Mouse (Mus musculus): Measurements from ENCODE around the gene Tmem178b. TPM values are rescaled to one million over a fixed set of nuclear protein-coding genes. Genes with fewer than 3 reads are reported as not detected.

The Tmem178b gene
- polyA plus RNA-seq, 1 experiment, result 0.11 TPM

DNA sequence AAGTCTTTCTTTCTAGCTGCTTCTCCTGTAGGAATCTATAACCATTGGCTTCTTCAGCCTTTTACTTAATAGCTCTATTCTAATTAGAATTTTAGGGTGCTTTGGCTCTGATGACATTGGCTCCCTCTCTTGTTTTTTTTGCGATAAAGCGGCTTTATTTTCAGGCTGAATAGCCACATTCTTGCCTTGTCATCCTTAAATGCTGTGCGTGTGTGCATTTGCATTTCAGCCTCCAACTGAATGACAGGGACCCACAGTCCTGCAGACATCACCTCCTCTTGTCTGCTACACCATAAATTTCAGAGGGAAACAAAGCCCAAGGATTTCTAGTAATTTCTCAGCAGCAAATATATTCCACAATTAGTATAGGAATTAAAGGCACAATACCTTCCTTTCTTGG is 23.4 kb downstream of the Tmem178b start:
- Histone ChIP-seq H3K27ac (ENCODE audit: insufficient read depth, low read length) (no peak overlapping the region), H3K4me1 (ENCODE audit: control insufficient read depth, insufficient read depth, insufficient read length) (no peaks in the 10 kb centered on the region), H3K4me3 (ENCODE audit: extremely low read depth, insufficient read depth, insufficient read length) (no peak overlapping the region), H3K27me3 (ENCODE audit: control insufficient read depth, insufficient read depth, low read length) (no peaks in the 10 kb centered on the region), H3K36me3 (ENCODE audit: control insufficient read depth, insufficient read depth, low read length) (no peaks in the 10 kb centered on the region)
- WGBS, result 91% methylated on average over 3 of the region's 3 CpGs
- DNase-seq (ENCODE audit: low read depth in 1 of 2, low spot score in 2 of 2), result no peak
- TF ChIP-seq POLR2A (IDR thresholded peaks at IDR 0.05; ENCODE audit: low read depth, low read length) (no peak), CTCF (IDR thresholded peaks at IDR 0.05; ENCODE audit: extremely low read depth, insufficient read depth, insufficient read length, insufficient replicate concordance) (no peak)

DNA sequence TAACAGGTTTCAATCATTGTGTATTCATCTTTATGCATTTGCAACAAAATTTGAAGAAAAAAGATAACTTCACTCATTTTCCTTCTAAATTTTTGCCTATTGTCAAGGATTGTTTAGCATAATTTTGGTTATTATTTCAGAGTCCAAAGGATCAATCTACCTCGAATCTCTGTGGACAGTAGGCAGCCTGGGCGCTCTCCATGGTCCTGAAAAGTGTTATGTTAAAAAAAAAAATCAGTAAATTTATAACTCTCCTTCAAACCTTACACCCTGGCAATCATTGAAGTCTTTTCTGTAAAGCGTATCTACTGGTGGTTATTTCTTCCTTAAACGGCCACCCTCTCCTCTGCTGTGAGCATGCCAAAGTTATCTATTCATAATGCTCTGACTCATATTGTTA is 26.2 kb downstream of the Tmem178b start:
- TF ChIP-seq POLR2A (IDR thresholded peaks at IDR 0.05; ENCODE audit: low read depth, low read length), result no peak
- WGBS, result 42% methylated on average over 4 of the region's 4 CpGs
- Histone ChIP-seq H3K4me3 (ENCODE audit: extremely low read depth, insufficient read depth, insufficient read length) (no peak overlapping the region), H3K4me1 (ENCODE audit: control insufficient read depth, insufficient read depth, insufficient read length) (no peaks in the 10 kb centered on the region), H3K27me3 (ENCODE audit: control insufficient read depth, insufficient read depth, low read length) (no peaks in the 10 kb centered on the region), H3K27ac (ENCODE audit: insufficient read depth, low read length) (no peak overlapping the region), H3K36me3 (ENCODE audit: control insufficient read depth, insufficient read depth, low read length) (no peaks in the 10 kb centered on the region)
- DNase-seq (ENCODE audit: low read depth in 1 of 2, low spot score in 2 of 2), result no peak

DNA sequence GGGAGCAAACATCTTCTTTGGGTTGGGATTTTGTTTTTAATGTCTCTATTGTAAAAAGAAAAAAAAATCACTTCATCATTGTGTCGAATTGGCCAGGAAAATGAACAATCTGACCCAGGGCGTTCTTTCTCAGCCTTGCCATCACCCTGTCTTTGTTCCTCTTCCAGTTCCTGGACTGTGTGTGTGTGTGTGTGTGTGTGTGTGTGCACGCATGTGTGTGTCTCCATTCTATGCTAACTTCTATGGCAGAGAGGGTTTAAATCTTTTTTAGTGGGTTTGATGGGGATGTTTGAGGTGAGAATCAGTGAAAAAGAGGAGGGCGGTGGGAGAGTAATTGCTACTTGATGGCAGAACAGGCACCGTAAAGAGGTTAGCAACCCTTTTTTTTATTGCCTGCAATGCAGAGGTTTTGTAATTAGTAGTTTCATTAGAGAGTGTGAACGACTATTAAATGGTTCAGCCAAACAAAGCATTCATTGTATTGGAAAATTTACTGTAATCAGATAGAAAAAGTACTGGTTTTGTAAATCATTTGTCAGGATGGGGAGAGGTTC is 30.2 kb downstream of the Tmem178b start:
- Histone ChIP-seq H3K27ac (ENCODE audit: insufficient read depth, low read length) (no peak overlapping the region), H3K36me3 (ENCODE audit: control insufficient read depth, insufficient read depth, low read length) (no peaks in the 10 kb centered on the region), H3K27me3 (ENCODE audit: control insufficient read depth, insufficient read depth, low read length) (no peaks in the 10 kb centered on the region), H3K4me1 (ENCODE audit: control insufficient read depth, insufficient read depth, insufficient read length) (no peaks in the 10 kb centered on the region), H3K4me3 (ENCODE audit: extremely low read depth, insufficient read depth, insufficient read length) (no peak overlapping the region)
- no peak for DNase-seq (ENCODE audit: low read depth in 1 of 2, low spot score in 2 of 2)
- WGBS, result 58% methylated on average over 6 of the region's 6 CpGs
- TF ChIP-seq POLR2A (IDR thresholded peaks at IDR 0.05; ENCODE audit: low read depth, low read length), result no peak
- no peak for TF ChIP-seq CTCF (IDR thresholded peaks at IDR 0.05; ENCODE audit: extremely low read depth, insufficient read depth, insufficient read length, insufficient replicate concordance)

DNA sequence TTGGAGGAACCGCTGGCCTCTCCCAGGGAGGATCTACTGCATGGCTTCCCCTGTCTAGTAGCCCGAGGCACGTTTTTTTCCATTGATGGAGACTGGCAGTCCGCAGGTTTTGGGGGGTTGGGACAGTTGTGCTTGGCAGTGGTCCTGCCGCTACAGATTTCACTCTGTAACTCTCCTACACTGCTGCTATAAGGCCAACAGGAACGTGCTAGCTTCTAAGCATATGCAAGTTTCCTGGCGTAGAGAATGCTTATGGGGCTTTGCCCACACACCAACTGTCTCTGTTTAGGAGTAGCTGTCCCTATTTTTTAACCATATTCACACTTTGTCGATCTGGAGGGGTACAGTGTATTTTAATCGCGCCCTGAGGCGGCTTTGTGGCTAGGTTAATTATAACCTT is 30.8 kb downstream of the Tmem178b start:
- H3K4me1 ChIP-seq (ENCODE audit: control insufficient read depth, insufficient read depth, insufficient read length), result no peaks in the 10 kb centered on the region
- TF ChIP-seq CTCF (IDR thresholded peaks at IDR 0.05; ENCODE audit: extremely low read depth, insufficient read depth, insufficient read length, insufficient replicate concordance) (no peak), POLR2A (IDR thresholded peaks at IDR 0.05; ENCODE audit: low read depth, low read length) (no peak)
- H3K27me3 ChIP-seq (ENCODE audit: control insufficient read depth, insufficient read depth, low read length), result no peaks in the 10 kb centered on the region
- H3K36me3 ChIP-seq (ENCODE audit: control insufficient read depth, insufficient read depth, low read length), result no peaks in the 10 kb centered on the region
- no peak overlapping the region for H3K27ac ChIP-seq (ENCODE audit: insufficient read depth, low read length)
- no peak for DNase-seq (ENCODE audit: low read depth in 1 of 2, low spot score in 2 of 2)
- 67% methylated on average over 11 of the region's 11 CpGs for WGBS
- H3K4me3 ChIP-seq (ENCODE audit: extremely low read depth, insufficient read depth, insufficient read length), result no peak overlapping the region

DNA sequence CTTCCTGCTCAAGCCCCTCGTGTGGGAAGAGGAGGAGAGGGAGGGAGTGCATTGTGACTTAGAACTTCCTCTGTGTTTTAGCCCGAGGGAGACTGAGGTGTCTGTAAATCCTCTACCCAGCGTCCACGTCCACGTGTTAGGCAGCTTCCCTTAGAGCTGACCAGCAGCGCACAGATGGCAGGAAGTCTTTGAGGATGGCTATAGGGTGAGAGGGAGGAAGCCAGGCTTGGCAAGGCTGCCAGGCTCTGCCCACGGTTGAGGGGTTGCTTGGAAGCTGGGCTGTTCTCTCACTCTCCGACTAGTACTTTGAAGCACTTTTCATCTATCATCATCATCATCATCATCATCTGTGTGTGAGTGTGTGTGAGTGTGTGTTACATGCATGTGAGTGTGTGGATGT is 41.9 kb downstream of the Tmem178b start:
- H3K27me3 ChIP-seq (ENCODE audit: control insufficient read depth, insufficient read depth, low read length), result no peaks in the 10 kb centered on the region
- H3K4me3 ChIP-seq (ENCODE audit: extremely low read depth, insufficient read depth, insufficient read length), result no peak overlapping the region
- TF ChIP-seq CTCF (IDR thresholded peaks at IDR 0.05; ENCODE audit: extremely low read depth, insufficient read depth, insufficient read length, insufficient replicate concordance) (no peak), POLR2A (IDR thresholded peaks at IDR 0.05; ENCODE audit: low read depth, low read length) (no peak)
- H3K36me3 ChIP-seq (ENCODE audit: control insufficient read depth, insufficient read depth, low read length), result no peaks in the 10 kb centered on the region
- WGBS, result 4% methylated on average over 8 of the region's 8 CpGs
- no peaks in the 10 kb centered on the region for H3K4me1 ChIP-seq (ENCODE audit: control insufficient read depth, insufficient read depth, insufficient read length)
- no peak for DNase-seq (ENCODE audit: low read depth in 1 of 2, low spot score in 2 of 2)
- H3K27ac ChIP-seq (ENCODE audit: insufficient read depth, low read length), result no peak overlapping the region

DNA sequence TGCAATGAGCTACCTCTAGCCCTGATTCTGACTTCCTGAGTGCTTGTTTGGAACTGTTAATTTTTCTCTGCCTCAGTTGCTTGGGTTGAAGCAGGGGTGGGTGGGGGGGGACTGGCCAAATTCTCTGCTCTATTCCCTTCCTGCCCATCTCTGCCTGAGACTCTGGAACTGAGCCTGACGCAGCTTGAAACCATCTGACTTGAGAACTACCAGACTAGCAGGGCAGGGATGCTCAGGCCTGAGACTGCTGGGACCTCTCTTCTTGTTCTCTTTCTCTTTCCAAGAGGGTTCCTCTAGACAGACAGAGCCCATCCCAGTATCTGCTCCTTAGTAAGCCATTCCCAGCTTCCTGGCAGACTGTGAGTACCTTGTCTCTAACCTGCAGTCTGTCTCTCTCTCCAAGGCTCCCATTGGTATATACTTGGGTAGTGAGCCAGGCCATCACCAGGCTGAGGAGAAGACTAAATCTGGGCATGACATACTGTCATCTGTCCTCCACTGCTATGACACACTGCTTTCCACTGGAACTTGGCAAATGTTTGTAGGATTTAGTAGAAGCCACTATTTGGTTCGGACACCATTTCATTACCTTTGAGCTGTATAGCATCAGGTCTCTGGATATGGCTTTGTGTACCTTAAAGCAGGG is 42.7 kb downstream of the Tmem178b start:
- DNase-seq (ENCODE audit: low read depth in 1 of 2, low spot score in 2 of 2), result no peak
- no peaks in the 10 kb centered on the region for H3K4me1 ChIP-seq (ENCODE audit: control insufficient read depth, insufficient read depth, insufficient read length)
- H3K27ac ChIP-seq (ENCODE audit: insufficient read depth, low read length), result no peak overlapping the region
- no peaks in the 10 kb centered on the region for H3K36me3 ChIP-seq (ENCODE audit: control insufficient read depth, insufficient read depth, low read length)
- H3K4me3 ChIP-seq (ENCODE audit: extremely low read depth, insufficient read depth, insufficient read length), result no peak overlapping the region
- 84% methylated on average over 2 of the region's 2 CpGs for WGBS
- no peaks in the 10 kb centered on the region for H3K27me3 ChIP-seq (ENCODE audit: control insufficient read depth, insufficient read depth, low read length)
- no peak for TF ChIP-seq POLR2A (IDR thresholded peaks at IDR 0.05; ENCODE audit: low read depth, low read length)
- TF ChIP-seq CTCF (IDR thresholded peaks at IDR 0.05; ENCODE audit: extremely low read depth, insufficient read depth, insufficient read length, insufficient replicate concordance), result no peak

DNA sequence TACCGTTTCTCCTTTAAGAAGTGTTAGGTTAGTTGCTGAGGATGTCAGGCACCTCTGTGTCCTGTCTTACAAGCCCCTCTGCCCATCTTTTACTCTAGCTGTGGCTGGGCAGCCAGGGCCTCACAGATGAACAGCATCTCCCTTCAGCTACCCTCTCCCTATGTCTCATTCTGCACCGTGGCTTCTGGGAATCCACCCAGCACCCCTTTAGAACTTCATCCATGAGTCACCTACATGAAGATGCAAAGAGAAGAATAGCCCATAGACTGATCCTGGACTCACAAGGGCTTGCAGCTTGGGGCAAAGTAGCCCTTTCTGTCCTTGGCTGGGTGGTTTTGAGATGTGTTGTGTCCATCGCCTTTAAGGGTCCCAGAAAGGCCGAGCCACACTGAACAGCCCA is 43.4 kb downstream of the Tmem178b start:
- 86% methylated on average over 4 of the region's 4 CpGs for WGBS
- no peaks in the 10 kb centered on the region for H3K4me1 ChIP-seq (ENCODE audit: control insufficient read depth, insufficient read depth, insufficient read length)
- H3K36me3 ChIP-seq (ENCODE audit: control insufficient read depth, insufficient read depth, low read length), result no peaks in the 10 kb centered on the region
- H3K27me3 ChIP-seq (ENCODE audit: control insufficient read depth, insufficient read depth, low read length), result no peaks in the 10 kb centered on the region
- no peak for DNase-seq (ENCODE audit: low read depth in 1 of 2, low spot score in 2 of 2)
- no peak overlapping the region for H3K4me3 ChIP-seq (ENCODE audit: extremely low read depth, insufficient read depth, insufficient read length)
- no peak overlapping the region for H3K27ac ChIP-seq (ENCODE audit: insufficient read depth, low read length)
- TF ChIP-seq POLR2A (IDR thresholded peaks at IDR 0.05; ENCODE audit: low read depth, low read length) (no peak), CTCF (IDR thresholded peaks at IDR 0.05; ENCODE audit: extremely low read depth, insufficient read depth, insufficient read length, insufficient replicate concordance) (no peak)
